Mouse (Mus musculus) CD4-positive helper T cell, adult 2 months (primary cell): ENCODE measurements around the gene Thbs3.

Experiments used
- DNase-seq: peaks from one replicate; pipeline ENCODE4 v3.0.0-alpha.2; 2012; ENCODE audit warnings: low read depth, missing footprints, low spot score

Gene Thbs3

GRCm38 (mm10) chr3:89214681-89215411 lies at the start of gene Thbs3:
TSS of gene Thbs3 (plus strand) at chr3:89215180.
- peak; percentile 76 for DNase-seq

GRCm38 (mm10) chr3:89165268-89165870 lies 49.6 kb upstream of the Thbs3 start:
- peak; percentile 39 for DNase-seq

GRCm38 (mm10) chr3:89166945-89167344 lies 48.0 kb upstream of the Thbs3 start:
- no peak for DNase-seq

- DNase-seq = no peak
Measured at GRCm38 (mm10) chr3:89174844-89175243, 40.1 kb upstream of the Thbs3 start.

DNA sequence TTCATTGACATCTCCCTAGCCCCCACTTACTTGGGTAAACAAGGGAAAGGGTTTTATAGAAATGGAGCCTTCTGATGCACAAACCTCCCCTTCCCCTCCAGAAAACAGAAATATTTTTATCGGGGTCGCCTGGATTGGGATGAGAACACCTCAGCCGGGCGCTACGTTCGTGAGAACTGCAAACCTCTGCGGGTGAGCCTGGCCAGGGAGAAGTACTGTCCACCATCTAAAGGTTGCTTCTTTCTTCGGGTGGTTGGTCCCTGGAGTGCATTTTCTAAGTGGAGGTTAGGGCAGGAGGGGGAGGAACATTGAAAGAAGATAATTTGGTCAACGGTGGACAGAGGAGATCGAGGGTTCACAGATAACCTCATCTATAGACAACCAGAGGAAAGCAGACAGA lies 39.4 kb upstream of the Thbs3 start:
- DNase-seq = no peak

GRCm38 (mm10) chr3:89176421-89176820 lies 38.6 kb upstream of the Thbs3 start:
- DNase-seq = no peak

GRCm38 (mm10) chr3:89177242-89178106 lies 37.5 kb upstream of the Thbs3 start, which contains the start of gene Scamp3:
TSS of gene Scamp3 (plus strand) at chr3:89177473.
- DNase-seq = peak; percentile 98

- no peak for DNase-seq
Measured at GRCm38 (mm10) chr3:89178107-89178385, 36.9 kb upstream of the Thbs3 start.

DNA sequence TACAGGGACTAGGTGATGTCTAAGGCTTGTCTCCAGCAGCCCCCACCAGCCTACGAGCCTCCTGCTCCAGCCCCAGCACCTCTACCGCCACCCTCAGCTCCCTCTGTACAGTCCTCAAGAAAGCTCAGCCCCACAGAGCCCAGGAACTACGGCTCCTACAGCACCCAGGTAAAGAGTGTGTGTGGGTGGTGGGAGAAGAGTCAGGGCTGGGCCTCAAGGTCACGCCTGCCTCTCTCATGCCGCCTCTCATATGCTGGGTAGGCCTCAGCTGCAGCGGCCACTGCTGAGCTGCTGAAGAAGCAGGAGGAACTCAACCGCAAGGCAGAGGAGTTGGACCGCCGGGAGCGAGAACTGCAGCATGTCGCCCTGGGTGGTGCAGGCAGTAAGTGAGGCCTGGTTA lies 35.9 kb upstream of the Thbs3 start:
- peak; percentile 57 for DNase-seq

DNA sequence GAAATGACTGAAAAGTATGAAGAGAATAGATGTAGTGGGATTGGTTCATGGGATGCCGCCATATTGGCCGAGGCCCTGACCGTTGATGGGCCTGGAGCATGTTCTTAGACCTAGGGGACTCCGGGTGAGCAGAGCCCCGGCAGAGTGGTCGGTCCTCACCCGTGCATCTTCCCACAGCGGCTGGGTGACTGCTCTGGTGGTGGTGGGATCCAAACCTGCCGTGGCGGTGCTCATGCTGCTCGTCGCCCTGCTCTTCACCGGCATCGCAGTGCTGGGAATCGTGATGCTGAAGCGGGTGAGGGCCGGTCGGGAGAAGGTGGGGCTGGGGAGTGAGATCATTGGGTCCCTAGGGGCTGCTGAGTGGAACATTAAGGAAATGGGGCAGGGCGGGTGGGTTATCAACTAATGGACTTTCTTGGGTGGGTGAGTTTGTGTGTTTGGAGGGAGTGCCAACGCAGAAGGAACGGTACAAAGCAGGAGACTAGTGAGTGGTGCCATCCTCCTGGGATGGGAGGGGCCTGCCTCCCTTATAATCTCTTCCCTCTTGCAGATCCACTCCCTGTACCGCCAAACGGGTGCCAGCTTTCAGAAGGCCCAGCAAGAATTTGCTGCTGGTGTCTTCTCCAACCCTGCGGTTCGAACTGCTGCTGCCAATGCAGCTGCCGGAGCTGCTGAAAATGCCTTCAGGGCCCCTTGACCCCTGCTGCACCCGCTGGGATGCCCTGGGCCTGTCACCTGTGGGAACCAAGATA lies 33.1 kb upstream of the Thbs3 start:
- DNase-seq = no peak

DNA sequence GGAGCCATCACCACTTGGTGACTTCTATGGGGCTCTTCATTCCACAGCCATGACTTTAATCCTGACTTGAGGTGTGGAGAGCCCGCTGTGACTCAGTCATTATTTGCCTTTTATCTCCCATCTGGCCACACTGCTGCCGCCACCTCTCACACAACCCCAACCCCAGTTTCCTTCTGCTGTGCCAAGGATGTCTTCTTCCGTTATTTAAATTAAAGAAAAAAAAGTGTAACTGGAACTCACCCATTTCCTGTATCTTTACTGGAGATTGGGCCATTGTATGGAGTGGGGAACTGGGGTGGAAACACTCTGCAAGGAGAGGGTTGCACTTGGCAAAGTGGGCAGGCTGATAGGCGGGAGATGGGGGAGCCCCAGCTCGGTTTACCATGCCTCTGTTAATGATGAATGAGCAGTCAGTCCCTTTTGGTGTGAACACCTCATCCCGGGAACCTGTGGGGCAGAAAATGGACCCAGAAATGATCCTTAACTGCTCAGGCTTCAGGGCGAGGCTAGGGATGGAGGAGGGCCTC lies 32.4 kb upstream of the Thbs3 start:
- DNase-seq = peak; percentile 64

DNA sequence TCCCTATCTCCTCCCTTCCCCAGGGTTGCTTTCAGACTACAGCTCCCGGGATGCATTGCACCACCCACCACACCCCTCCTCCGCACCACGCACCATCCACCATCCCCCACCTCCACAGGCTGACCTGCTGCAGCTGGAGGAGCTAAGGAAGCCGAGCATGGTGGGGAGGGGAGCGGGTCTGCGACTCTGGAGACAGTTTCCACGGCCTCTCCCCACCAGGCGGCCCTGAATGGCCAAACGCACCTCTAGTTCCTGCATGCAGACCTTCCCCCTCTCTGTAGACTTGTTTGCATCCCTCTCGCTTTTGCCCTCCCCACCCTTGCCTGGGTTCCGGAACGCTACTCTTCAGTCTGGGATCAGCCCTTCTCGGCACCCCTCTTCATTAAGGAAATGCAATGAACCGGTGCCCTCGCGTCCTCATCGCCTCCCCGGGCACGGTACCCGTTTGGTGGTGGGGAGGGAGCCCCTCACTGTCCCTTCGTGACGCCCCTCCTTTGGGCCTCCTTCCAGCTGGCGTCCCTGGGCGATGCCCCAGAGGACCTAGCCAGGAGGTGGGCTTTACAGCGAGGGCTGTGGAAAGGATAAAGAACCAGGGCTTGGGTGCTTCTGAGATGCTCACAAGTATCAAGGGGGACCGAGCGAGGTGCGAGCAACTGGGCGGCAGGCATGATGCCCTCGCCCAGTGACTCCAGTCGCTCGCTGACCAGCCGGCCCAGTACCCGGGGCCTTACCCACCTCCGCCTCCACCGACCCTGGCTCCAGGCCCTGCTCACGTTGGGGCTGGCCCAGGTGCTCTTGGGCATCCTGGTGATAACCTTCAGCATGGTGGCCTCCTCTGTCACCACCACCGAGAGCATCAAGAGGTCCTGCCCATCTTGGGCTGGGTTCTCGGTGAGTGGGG lies 31.7 kb upstream of the Thbs3 start, which contains the start of gene Fam189b:
TSS of gene Fam189b (plus strand) at position 86 of the 901 bp plus-strand sequence.
- DNase-seq = peak; percentile 77

DNA sequence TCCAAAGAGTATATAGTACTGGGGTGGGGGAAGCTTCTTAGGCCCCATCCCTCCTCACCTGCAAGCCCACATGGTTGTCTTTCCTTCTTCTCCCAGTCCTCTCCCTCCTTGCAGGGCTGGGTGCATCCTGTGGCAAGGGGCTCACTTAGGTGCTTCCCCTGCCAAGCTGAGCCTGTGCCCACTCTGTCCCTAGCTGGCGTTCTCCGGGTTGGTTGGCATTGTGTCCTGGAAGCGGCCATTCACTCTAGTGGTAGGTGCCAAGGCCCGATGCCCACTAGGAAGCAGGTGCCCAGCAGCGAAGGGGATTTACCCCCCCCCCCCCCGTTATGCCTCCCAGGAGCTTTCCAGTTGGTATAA lies 31.0 kb upstream of the Thbs3 start:
- no peak for DNase-seq

- DNase-seq = peak; percentile 33
Measured at GRCm38 (mm10) chr3:89187197-89187596, 27.8 kb upstream of the Thbs3 start.

GRCm38 (mm10) chr3:89187690-89188477 lies 27.1 kb upstream of the Thbs3 start:
- peak; percentile 76 for DNase-seq

- peak; percentile 73 for DNase-seq
Measured at GRCm38 (mm10) chr3:89188478-89188875, 26.5 kb upstream of the Thbs3 start.

- DNase-seq = peak; percentile 81
Measured at GRCm38 (mm10) chr3:89190436-89190835, 24.5 kb upstream of the Thbs3 start.

- DNase-seq = no peak
Measured at GRCm38 (mm10) chr3:89193351-89193750, 21.6 kb upstream of the Thbs3 start.

DNA sequence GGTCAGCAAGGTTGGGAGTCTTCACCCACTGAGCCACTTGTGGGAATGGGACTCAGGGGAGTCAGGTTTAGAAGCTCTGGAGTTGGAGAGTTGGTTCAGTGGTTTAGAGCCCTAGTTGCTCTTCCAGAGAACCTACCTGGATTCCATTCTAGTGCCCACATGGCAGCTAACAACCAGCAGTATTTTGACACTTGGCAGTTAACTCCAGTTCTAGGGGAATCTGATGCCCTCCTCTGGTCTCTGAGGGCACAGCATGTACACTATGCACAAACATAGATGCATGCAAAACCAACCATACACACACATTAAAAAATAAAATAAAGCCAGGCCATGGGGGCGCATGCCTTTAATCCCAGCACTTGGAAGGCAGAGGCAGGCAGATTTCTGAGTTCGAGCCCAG lies 21.1 kb upstream of the Thbs3 start:
- DNase-seq = peak; percentile 72
